Mouse (Mus musculus): ENCODE measurements around the gene 4931414P19Rik. TPM values are rescaled to one million over a fixed set of nuclear protein-coding genes. Genes with fewer than 3 reads are reported as not detected.
"Not testable (repeated sequence)": the region's sequence is repeated elsewhere in the genome, so short reads cannot be mapped to it uniquely, and the experiment has no call there.

4931414P19Rik gene
- total RNA-seq, 2 experiments from 2014 or later, result 5.1 to 5.5 TPM

GRCm38 (mm10) chr14:54629797-54630196 is 24.0 kb upstream of the 4931414P19Rik start:
- no peak for DNase-seq (ENCODE audit: low spot score in 2 of 2)

- no peak for DNase-seq (ENCODE audit: low spot score in 2 of 2)
Measured at GRCm38 (mm10) chr14:54628103-54628502, 22.3 kb upstream of the 4931414P19Rik start.

GRCm38 (mm10) chr14:54624976-54625375 is 19.2 kb upstream of the 4931414P19Rik start:
- DNase-seq (ENCODE audit: low spot score in 2 of 2), result peak in 1 of 2 experiments; percentile 15

GRCm38 (mm10) chr14:54623334-54623733 is 17.5 kb upstream of the 4931414P19Rik start:
- no peak for DNase-seq (ENCODE audit: low spot score in 2 of 2)

DNA sequence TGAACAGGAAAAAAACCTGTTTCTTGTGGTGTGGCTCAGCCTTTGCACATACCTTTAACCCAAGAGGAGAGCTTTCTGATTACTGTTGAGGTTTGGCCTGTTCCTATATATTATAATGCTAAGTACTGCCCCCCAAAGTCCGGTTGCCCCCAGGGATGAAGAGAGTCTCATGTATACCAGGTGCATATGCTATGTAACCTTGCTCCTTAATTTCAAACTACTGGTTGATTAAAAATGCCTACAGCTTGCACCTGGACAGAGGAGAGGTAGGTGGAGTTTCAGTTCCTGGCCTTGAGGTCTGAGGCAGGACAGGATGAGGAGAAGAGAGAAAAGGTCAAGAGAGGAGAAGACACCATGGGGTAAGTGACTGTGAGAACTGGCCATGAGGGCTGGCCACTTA is 15.3 kb upstream of the 4931414P19Rik start, which contains the start of gene Psmb11:
Gene Psmb11 (plus strand): TSS at position 301 of the 400 bp plus-strand sequence.
- no peak for DNase-seq (ENCODE audit: low spot score in 2 of 2)

DNA sequence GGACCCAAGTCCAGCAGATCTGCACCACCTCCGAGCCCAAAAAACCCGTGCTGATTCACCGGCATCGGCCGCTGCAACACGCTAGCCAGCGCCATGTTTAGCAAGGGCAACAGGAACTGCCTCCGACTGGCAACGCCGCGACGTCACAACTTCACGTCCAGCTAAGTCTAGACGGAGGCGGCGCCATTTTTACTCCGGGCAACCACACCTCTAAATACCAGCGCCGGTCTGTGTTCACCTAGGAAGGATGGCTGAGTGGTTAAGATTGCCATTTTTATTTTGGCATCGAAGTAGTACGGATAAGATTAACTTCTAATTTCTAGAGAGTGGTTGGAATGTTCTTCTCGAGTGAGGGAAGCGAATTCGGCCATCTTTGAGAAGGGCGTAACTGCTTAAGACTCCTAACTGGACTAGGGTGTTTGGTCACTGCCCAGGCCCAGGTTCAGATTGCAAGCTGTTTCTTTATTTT is 12.1 kb upstream of the 4931414P19Rik start, which contains the start of gene Psmb5:
Gene Psmb5 (minus strand): TSS at position 126 of the 469 bp plus-strand sequence.
- DNase-seq (ENCODE audit: low spot score in 2 of 2), result peak; percentile 89 to 90

GRCm38 (mm10) chr14:54617152-54617896 is 11.5 kb upstream of the 4931414P19Rik start:
- no peak for DNase-seq (ENCODE audit: low spot score in 2 of 2)

DNA sequence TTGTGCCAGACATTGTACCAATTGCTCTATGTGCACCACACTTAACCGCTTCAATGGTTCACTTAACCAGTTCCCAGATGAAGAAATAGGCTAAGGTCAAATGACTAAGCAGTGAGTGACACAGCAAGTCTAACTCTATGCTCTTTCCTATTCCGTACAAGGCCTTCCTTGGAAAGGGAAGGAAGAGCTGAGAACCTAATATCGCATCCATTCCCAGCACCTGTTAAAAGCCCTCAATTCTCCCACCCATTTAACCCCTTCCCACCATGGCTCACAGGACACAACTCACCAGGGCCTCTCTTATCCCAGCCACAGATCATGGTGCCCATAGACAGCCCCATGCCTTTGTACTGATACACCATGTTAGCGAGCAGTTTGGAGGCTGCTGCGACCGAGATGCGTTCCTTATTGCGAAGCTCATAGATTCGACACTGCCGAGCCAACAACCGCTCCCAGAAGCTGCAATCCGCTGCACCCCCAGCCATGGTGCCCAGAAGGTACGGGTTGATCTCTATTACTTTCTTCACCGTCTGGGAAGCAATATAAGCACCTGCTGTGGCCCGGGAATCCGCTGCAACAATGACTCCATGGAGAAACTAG is 10.5 kb upstream of the 4931414P19Rik start:
- no peak for DNase-seq (ENCODE audit: low spot score in 2 of 2)

DNA sequence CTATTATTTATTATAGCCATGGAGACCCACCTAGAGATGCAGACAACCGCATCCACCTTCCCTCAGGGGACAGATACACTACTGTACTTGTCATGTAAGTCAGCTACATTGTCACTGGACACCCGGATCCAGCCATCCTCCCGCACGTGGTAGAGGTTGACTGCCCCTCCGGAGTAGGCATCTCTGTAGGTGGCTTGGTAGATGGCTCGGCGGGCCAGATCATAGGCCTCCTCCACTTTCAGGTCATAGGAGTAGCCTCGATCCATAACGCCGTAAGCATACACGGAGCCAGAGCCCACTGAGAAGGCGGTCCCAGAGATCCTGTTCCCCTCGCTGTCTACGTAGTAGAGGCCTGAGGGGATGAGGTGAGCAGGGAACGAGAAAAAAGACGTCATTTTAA is 8.3 kb upstream of the 4931414P19Rik start:
- not testable (repeated sequence) for DNase-seq (ENCODE audit: low spot score in 2 of 2)

GRCm38 (mm10) chr14:54610648-54611047 is 4.9 kb upstream of the 4931414P19Rik start:
- DNase-seq (ENCODE audit: low spot score in 2 of 2), result no peak

DNA sequence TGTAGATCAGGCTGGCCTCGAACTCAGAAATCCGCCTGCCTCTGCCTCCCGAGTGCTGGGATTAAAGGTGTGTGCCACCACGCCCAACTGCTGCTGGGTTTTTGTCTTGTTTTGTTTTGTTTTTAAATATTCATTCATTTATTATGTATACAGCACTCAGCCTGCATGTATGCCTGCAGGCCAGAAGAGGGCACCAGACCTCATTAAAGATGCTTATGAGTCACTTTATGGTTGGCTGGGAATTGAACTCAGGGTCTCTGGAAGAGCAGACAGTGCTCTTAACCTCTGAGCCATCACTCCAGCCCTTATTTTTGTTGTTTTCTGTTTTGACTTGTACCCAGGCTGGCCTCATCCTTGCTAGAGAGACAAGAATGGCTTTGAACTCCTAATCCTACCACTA is 4.2 kb upstream of the 4931414P19Rik start:
- no peak for DNase-seq (ENCODE audit: low spot score in 2 of 2)

- DNase-seq (ENCODE audit: low spot score in 2 of 2), result no peak
Measured at GRCm38 (mm10) chr14:54609245-54609644, 3.5 kb upstream of the 4931414P19Rik start.

GRCm38 (mm10) chr14:54607226-54607625 is 1.4 kb upstream of the 4931414P19Rik start:
- no peak for DNase-seq (ENCODE audit: low spot score in 2 of 2)

DNA sequence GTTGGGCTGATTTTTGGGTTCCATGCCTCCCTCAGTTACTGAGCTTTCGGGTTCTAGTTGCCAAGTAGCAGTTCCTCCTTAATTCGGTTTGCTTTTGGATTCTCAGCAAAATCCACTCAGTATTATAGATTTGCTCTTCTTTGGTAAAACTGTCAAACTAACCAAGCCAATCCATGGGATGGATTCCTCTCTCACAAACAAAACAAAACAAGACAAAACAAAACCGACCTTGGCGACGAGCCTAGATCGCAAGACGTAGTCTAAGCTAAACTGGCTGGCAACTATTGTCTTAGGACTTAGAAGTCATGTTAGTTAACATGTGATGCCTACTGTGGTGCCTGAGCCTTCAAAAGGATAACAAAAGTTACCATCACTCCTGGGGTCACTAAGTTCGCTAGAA is 2.1 kb downstream of the 4931414P19Rik start:
- no peak for DNase-seq (ENCODE audit: low spot score in 2 of 2)

DNA sequence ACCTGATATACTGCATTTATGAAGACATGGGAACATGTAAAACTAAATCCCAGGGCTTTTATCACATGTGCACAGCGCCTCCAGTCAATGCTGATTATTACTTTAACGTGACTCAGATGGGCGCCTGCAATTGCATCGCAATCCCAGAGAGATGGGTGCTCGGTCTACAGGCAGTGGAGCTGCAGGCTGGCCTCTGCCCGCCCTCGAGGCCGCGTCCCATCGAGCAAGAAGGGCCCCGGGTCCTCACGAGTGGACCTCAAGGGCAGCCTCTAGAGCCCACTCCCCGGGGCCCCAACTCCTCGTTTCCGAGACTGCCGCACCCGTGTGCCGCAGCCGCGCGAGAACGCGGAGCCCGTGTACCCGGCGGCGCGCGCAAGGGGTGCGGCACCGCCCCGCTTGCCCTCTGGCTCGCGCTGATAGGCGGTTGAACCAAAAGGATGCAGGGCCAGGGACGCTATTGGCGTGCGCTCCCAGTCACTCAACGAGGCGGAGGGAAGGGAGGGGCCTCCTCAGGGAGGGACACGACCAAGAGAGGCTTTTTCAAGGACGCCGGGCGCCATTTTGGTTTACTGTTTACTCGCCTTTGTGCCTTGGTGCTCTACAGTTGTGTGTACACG is 2.6 kb downstream of the 4931414P19Rik start:
- DNase-seq (ENCODE audit: low spot score in 2 of 2), result peak; percentile 95 to 96

DNA sequence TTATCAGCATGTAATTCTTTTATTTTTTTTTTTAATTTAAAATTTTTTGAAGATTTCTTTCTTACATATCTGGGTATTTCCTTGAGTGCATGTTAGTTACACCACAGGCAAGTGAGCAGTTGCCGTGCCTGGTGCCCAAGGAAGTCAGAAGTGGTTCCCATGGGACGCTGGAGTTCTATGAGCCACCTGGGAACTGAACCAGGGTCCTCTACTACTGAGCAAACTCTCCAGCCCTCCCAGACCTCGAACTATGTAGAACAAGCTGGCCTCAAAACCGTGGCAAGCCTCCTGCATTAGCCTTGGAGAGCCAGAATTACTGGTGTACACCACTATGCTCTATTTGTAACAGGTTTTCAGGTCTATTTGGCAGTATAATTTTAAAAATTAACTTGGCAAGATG is 3.2 kb downstream of the 4931414P19Rik start:
- DNase-seq (ENCODE audit: low spot score in 2 of 2), result peak in 1 of 2 experiments; percentile 30

- DNase-seq (ENCODE audit: low spot score in 2 of 2), result no peak
Measured at GRCm38 (mm10) chr14:54601601-54602000, 4.2 kb downstream of the 4931414P19Rik start.

GRCm38 (mm10) chr14:54597084-54597483 is 8.7 kb downstream of the 4931414P19Rik start:
- no peak for DNase-seq (ENCODE audit: low spot score in 2 of 2)

DNA sequence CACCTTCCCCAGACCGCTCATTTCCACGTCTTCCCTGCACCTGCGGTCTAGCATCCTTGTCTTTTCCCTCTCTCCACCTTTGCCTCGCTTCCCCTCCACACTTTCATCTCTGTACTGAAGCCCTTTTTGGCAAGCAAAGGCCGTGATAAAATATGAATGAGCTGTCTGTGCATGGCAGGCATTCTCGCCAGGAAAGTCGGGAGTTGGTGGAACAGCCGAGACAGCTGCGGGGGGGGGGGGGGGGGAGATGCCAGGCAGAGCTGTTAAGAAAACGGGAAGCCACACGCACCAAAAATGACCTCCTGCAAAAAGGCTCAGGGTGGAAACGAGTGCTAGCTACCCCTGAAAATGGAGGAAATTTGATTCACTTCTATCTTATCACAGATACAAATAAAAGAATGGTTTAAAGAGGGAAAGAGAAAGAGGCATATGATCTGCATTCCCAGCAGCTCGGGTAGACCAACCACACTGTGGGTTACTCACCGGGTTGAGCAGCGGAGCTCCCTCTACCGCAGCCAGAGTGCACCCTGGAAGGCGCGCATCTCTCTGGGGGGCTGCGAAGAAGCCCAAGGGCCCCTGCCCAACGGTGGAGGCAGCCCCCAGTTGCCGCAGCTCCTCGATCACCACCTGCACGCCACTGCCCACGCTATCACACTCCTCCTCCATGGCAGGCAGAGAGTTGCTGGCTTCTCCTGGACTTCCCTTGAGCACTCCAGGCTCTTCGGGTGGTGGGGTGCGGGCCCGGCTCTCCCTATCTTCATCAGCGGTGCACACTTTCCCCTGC is 11.0 kb downstream of the 4931414P19Rik start:
- DNase-seq (ENCODE audit: low spot score in 2 of 2), result no peak

- no peak for DNase-seq (ENCODE audit: low spot score in 2 of 2)
Measured at GRCm38 (mm10) chr14:54594055-54594454, 11.7 kb downstream of the 4931414P19Rik start.

GRCm38 (mm10) chr14:54592319-54592934 is 13.4 kb downstream of the 4931414P19Rik start:
- DNase-seq (ENCODE audit: low spot score in 2 of 2), result no peak

Data from layer of hippocampus, postnatal 10 days (tissue).